Mouse (Mus musculus): Measurements from ENCODE around the gene 4930524B15Rik.

GRCm38 (mm10) chr11:32020031-32020965 is 54.9 kb downstream of the 4930524B15Rik start:
- no peak for TF ChIP-seq CTCF (IDR thresholded peaks at IDR 0.05; ENCODE audit: control insufficient read depth, insufficient read depth, insufficient replicate concordance, low read depth, low read length)
- TF ChIP-seq POLR2A (IDR thresholded peaks at IDR 0.05; ENCODE audit: control insufficient read depth, low read depth, low read length): no peak
